Mouse (Mus musculus) limb, embryonic 11.5 days (tissue): ENCODE measurements around the gene Il9r. TPM values are rescaled to one million over a fixed set of nuclear protein-coding genes. Genes with fewer than 3 reads are reported as not detected.
"Not testable (repeated sequence)": the region's sequence is repeated elsewhere in the genome, so short reads cannot be mapped to it uniquely, and the experiment has no call there.

Experiments used
- ATAC-seq: fragments of 200-750 bp; cut with Nextera tagmentation; 2 replicates; pipeline ENCODE4 v1.8.0; 2017; ENCODE audit warnings: low read depth; ENCODE audit not compliant: insufficient number of reproducible peaks, low FRiP score, low TSS enrichment
- DNase-seq: peaks from one replicate; pipeline ENCODE4 v3.0.0-alpha.2; 2015; ENCODE audit warnings: low spot score
- H3K27ac ChIP-seq: fragments of 300-500 bp; sonication (generic); replicated peaks from 2 replicates; pipeline ENCODE4 v1.5.1; 2014; ENCODE audit warnings: low read depth, mild to moderate bottlenecking, low read length
- H3K27me3 ChIP-seq: fragments of 300-500 bp; sonication (generic); 2 replicates; pipeline ENCODE4 v1.6.1; 2014; ENCODE audit warnings: mild to moderate bottlenecking, low read length, mixed read lengths; ENCODE audit not compliant: control insufficient read depth, insufficient read depth
- H3K36me3 ChIP-seq: fragments of 300-500 bp; sonication (generic); 2 replicates; pipeline ENCODE4 v1.6.1; 2014; ENCODE audit warnings: mild to moderate bottlenecking, low read length, moderate library complexity, mixed read lengths; ENCODE audit not compliant: control insufficient read depth, insufficient read depth
- H3K4me1 ChIP-seq: fragments of 300-500 bp; sonication (generic); 2 replicates; pipeline ENCODE4 v1.6.1; 2014; ENCODE audit warnings: low read length, mixed read lengths; ENCODE audit not compliant: control insufficient read depth, insufficient read depth
- H3K4me2 ChIP-seq: fragments of 300-500 bp; sonication (generic); 2 replicates; pipeline ENCODE4 v1.6.1; 2014; ENCODE audit warnings: low read depth, mild to moderate bottlenecking, moderate library complexity; ENCODE audit not compliant: severe bottlenecking
- H3K4me3 ChIP-seq: fragments of 300-500 bp; sonication (generic); 2 replicates; pipeline ENCODE4 v1.5.1; 2014; ENCODE audit warnings: low read depth, low read length
- H3K9ac ChIP-seq: fragments of 300-500 bp; sonication (generic); 2 replicates; pipeline ENCODE4 v1.6.1; 2014; ENCODE audit warnings: mild to moderate bottlenecking, low read length
- H3K9me3 ChIP-seq: fragments of 300-500 bp; sonication (generic); 2 replicates; pipeline ENCODE4 v1.6.1; 2016; ENCODE audit warnings: low read length; ENCODE audit not compliant: control insufficient read depth
- WGBS: fragments of 180-500 bp; shearing (Covaris S2); extraction: QIAGEN DNeasy Blood & Tissue Kit; methylation state at CpG from one replicate; pipeline ENCODE4 v1.1.7; 2014; 5-methylcytosine and 5-hydroxymethylcytosine counted together
- polyA plus RNA-seq: library from polyadenylated mRNA; unstranded; fragments of >200 nt; fragmentation: Nextera tagmentation; extraction: Ambion mirVana; gene quantifications from 2 replicates; pipeline ENCODE4 v1.2.1, GENCODE M21; 2014

Il9r gene
- polyA plus RNA-seq, 1 experiment from 2014 or later, result not detected

GRCm38 (mm10) chr11:32218501-32219050, 18.5 kb upstream of the Il9r start:
- H3K4me3 ChIP-seq, result no peak overlapping the region
- H3K27ac ChIP-seq, result no peak overlapping the region; the same call in 1 of the 2 replicates
- ATAC-seq, result no peak
- H3K9me3 ChIP-seq, result no peaks in the 10 kb centered on the region
- WGBS, result 63% methylated on average over 6 of the region's 6 CpGs
- peaks cover 17% of the 10 kb centered on the region for H3K4me1 ChIP-seq
- H3K9ac ChIP-seq, result 0 out of 2 replicates have a peak overlapping the region, but pooled peaks have one; percentile 1
- no peak overlapping the region for H3K4me2 ChIP-seq
- no peaks in the 10 kb centered on the region for H3K27me3 ChIP-seq
- peaks cover 5% of the 10 kb centered on the region; the same call in 1 of the 2 replicates for H3K36me3 ChIP-seq
- no peak for DNase-seq

DNA sequence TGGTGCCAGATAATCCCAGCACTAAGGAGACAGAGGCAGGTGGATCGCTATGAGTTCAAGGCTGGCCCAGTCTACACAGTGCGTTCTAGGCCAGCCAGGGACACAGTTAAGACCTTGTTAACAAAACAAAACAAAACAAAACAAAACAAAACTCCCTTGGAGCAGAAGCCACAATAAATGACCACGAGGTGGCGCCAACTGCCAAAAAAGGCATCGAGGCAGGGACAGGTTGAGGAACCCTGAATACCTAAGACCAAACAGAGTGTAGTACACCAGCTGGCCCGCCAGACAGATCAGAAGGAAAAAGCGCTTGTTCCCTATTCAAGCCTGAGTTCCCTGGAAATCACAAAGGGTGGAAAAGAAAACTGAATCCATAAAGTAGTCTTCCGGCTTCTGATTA, 16.8 kb upstream of the Il9r start:
- WGBS, result 22% methylated on average over 8 of the region's 8 CpGs
- DNase-seq (peak; percentile 86), ATAC-seq (no peak)
- H3K27ac ChIP-seq, result no peak overlapping the region
- no peak overlapping the region for H3K4me2 ChIP-seq
- H3K36me3 ChIP-seq, result peaks cover 5% of the 10 kb centered on the region; the same call in 1 of the 2 replicates
- H3K4me1 ChIP-seq, result peaks cover 10% of the 10 kb centered on the region; the same call in 1 of the 2 replicates
- no peaks in the 10 kb centered on the region for H3K9me3 ChIP-seq
- no peak overlapping the region for H3K4me3 ChIP-seq
- no peaks in the 10 kb centered on the region for H3K27me3 ChIP-seq
- peak overlapping the region; percentile 27; the same call in 1 of the 2 replicates for H3K9ac ChIP-seq

GRCm38 (mm10) chr11:32215372-32216162, 15.5 kb upstream of the Il9r start:
- Histone ChIP-seq H3K4me2 (no peak overlapping the region), H3K4me1 (peaks cover 2% of the 10 kb centered on the region; the same call in 1 of the 2 replicates), H3K4me3 (no peak overlapping the region), H3K9ac (no peak overlapping the region), H3K9me3 (no peaks in the 10 kb centered on the region), H3K27me3 (no peaks in the 10 kb centered on the region), H3K27ac (no peak overlapping the region), H3K36me3 (peaks cover 7% of the 10 kb centered on the region; the same call in 1 of the 2 replicates)
- 91% methylated on average over 18 of the region's 18 CpGs for WGBS
- DNase-seq (no peak), ATAC-seq (no peak)

- DNase-seq (no peak), ATAC-seq (no peak)
- Histone ChIP-seq H3K4me2 (no peak overlapping the region), H3K4me1 (0 out of 2 replicates have a peak, but pooled peaks cover 3% of the 10 kb centered on the region), H3K4me3 (no peak overlapping the region), H3K9ac (no peak overlapping the region), H3K27ac (no peak overlapping the region), H3K36me3 (peaks cover 22% of the 10 kb centered on the region), H3K27me3 (no peaks in the 10 kb centered on the region), H3K9me3 (no peaks in the 10 kb centered on the region)
- WGBS, result 82% methylated on average over 9 of the region's 9 CpGs
Observed at GRCm38 (mm10) chr11:32210623-32211022, 10.5 kb upstream of the Il9r start.

- no peaks in the 10 kb centered on the region for H3K9me3 ChIP-seq
- H3K4me1 ChIP-seq, result peaks cover 3% of the 10 kb centered on the region; the same call in 1 of the 2 replicates
- peak within 1 kb of the TSS; percentile 67 for H3K4me2 ChIP-seq
- peak within 1 kb of the TSS; percentile 71 for H3K4me3 ChIP-seq
- peaks cover 15% of the 10 kb centered on the region for H3K36me3 ChIP-seq
- peak within 1 kb of the TSS; percentile 80 for H3K9ac ChIP-seq
- peak; percentile 95 for DNase-seq
- under 1% methylated on average over 52 of the region's 52 CpGs for WGBS
- peak; percentile 100 for ATAC-seq
- H3K27ac ChIP-seq, result peak within 1 kb of the TSS; percentile 52; the same call in 1 of the 2 replicates
- H3K27me3 ChIP-seq, result no peaks in the 10 kb centered on the region
Observed at GRCm38 (mm10) chr11:32205058-32205873, 5.2 kb upstream of the Il9r start, which contains the start of gene Snrnp25. Gene Snrnp25, plus strand, starts transcription at chr11:32205415.

- no peak overlapping the region for H3K4me3 ChIP-seq
- ATAC-seq, result no peak
- H3K4me2 ChIP-seq, result no peak overlapping the region
- peaks cover 3% of the 10 kb centered on the region; the same call in 1 of the 2 replicates for H3K4me1 ChIP-seq
- H3K9me3 ChIP-seq, result no peaks in the 10 kb centered on the region
- H3K9ac ChIP-seq, result no peak overlapping the region
- H3K27ac ChIP-seq, result no peak overlapping the region
- no peaks in the 10 kb centered on the region for H3K27me3 ChIP-seq
- H3K36me3 ChIP-seq, result no peaks in the 10 kb centered on the region
- WGBS, result 84% methylated on average over 11 of the region's 11 CpGs
- no peak for DNase-seq
Observed at GRCm38 (mm10) chr11:32201922-32202685, 2.0 kb upstream of the Il9r start.

- H3K4me3 ChIP-seq, H3K4me2 ChIP-seq, H3K4me1 ChIP-seq, ATAC-seq, H3K36me3 ChIP-seq, H3K9me3 ChIP-seq, DNase-seq, H3K27me3 ChIP-seq, H3K9ac ChIP-seq, H3K27ac ChIP-seq: not testable (repeated sequence)
- WGBS, result 57% methylated on average over 1 of the region's 1 CpGs
Observed at GRCm38 (mm10) chr11:32200992-32201391, 913 bp upstream of the Il9r start.
